Mouse (Mus musculus) hindbrain, embryonic 16.5 days (tissue): Measurements from ENCODE around the gene Pramel1. TPM values are rescaled to one million over a fixed set of nuclear protein-coding genes. Genes with fewer than 3 reads are reported as not detected.

Experiments used
- ATAC-seq: fragments of 200-750 bp; cut with Nextera tagmentation; 2 replicates; pipeline ENCODE4 v1.8.0; 2017; ENCODE audit warnings: moderate TSS enrichment, moderate library complexity
- H3K27ac ChIP-seq: fragments of 300-500 bp; sonication (generic); 2 replicates; pipeline ENCODE4 v1.5.1; 2014; ENCODE audit warnings: low read depth, mild to moderate bottlenecking, control low read depth, low read length, moderate library complexity
- H3K27me3 ChIP-seq: fragments of 300-500 bp; sonication (generic); replicated peaks from 2 replicates; pipeline ENCODE4 v1.6.1; 2014; ENCODE audit warnings: low read length; ENCODE audit not compliant: control insufficient read depth, insufficient read depth
- H3K36me3 ChIP-seq: fragments of 300-500 bp; sonication (generic); 2 replicates; pipeline ENCODE4 v1.6.1; 2014; ENCODE audit warnings: mild to moderate bottlenecking, low read length, moderate library complexity, mixed read lengths; ENCODE audit not compliant: control insufficient read depth, insufficient read depth
- H3K4me1 ChIP-seq: fragments of 300-500 bp; sonication (generic); 2 replicates; pipeline ENCODE4 v1.6.1; 2014; ENCODE audit warnings: low read depth, low read length; ENCODE audit not compliant: control insufficient read depth, insufficient read depth
- H3K4me2 ChIP-seq: fragments of 300-500 bp; sonication (generic); 2 replicates; pipeline ENCODE4 v1.6.1; 2014; ENCODE audit warnings: mild to moderate bottlenecking, low read length, control low read depth, moderate library complexity
- H3K4me3 ChIP-seq: fragments of 300-500 bp; sonication (generic); 2 replicates; pipeline ENCODE4 v1.5.1; 2014; ENCODE audit warnings: mild to moderate bottlenecking, low read length, control low read depth, moderate library complexity
- H3K9ac ChIP-seq: fragments of 300-500 bp; sonication (generic); 2 replicates; pipeline ENCODE4 v1.6.1; 2014; ENCODE audit warnings: low read depth, mild to moderate bottlenecking, control low read depth, low read length, moderate library complexity
- H3K9me3 ChIP-seq: fragments of 300-500 bp; sonication (generic); 2 replicates; pipeline ENCODE4 v1.6.1; 2014; ENCODE audit warnings: mild to moderate bottlenecking, low read length, moderate library complexity; ENCODE audit not compliant: control insufficient read depth
- WGBS: fragments of 180-500 bp; shearing (Covaris S2); extraction: QIAGEN DNeasy Blood & Tissue Kit; methylation state at CpG from one replicate; pipeline ENCODE4 v1.1.7; 2014; 5-methylcytosine and 5-hydroxymethylcytosine counted together
- polyA plus RNA-seq: library from polyadenylated mRNA; unstranded; fragments of >200 nt; fragmentation: Nextera tagmentation; extraction: Ambion mirVana; gene quantifications from 2 replicates; pipeline ENCODE4 v1.2.1, GENCODE M21; 2015

The Pramel1 gene
- polyA plus RNA-seq, 1 experiment from 2014 or later, result not detected

- no peaks in the 10 kb centered on the region for H3K27me3 ChIP-seq
- H3K4me3 ChIP-seq, result no peak overlapping the region
- ATAC-seq, result peak; percentile 72
- H3K4me1 ChIP-seq, result peaks cover 12% of the 10 kb centered on the region; the same call in 1 of the 2 replicates
- H3K27ac ChIP-seq, result no peak overlapping the region
- H3K4me2 ChIP-seq, result peak overlapping the region; percentile 27
- WGBS, result 15% methylated on average over 15 of the region's 15 CpGs
- no peaks in the 10 kb centered on the region for H3K9me3 ChIP-seq
- no peaks in the 10 kb centered on the region for H3K36me3 ChIP-seq
- no peak overlapping the region for H3K9ac ChIP-seq
Measured at GRCm38 (mm10) chr4:143379931-143380715, 14.1 kb upstream of the Pramel1 start.

- Histone ChIP-seq H3K9ac (no peak overlapping the region), H3K27me3 (no peaks in the 10 kb centered on the region; the same call in 1 of the 2 replicates), H3K36me3 (no peaks in the 10 kb centered on the region), H3K4me2 (no peak overlapping the region), H3K27ac (no peak overlapping the region), H3K9me3 (no peaks in the 10 kb centered on the region), H3K4me3 (no peak overlapping the region), H3K4me1 (peaks cover 12% of the 10 kb centered on the region; the same call in 1 of the 2 replicates)
- no peak for ATAC-seq
- WGBS, result under 1% methylated on average over 5 of the region's 5 CpGs
Measured at GRCm38 (mm10) chr4:143380716-143381004, 13.6 kb upstream of the Pramel1 start.

GRCm38 (mm10) chr4:143382163-143382562, 12.1 kb upstream of the Pramel1 start:
- 42% methylated on average over 3 of the region's 3 CpGs for WGBS
- H3K4me3 ChIP-seq, result no peak overlapping the region
- H3K9ac ChIP-seq, result no peak overlapping the region; the same call in 1 of the 2 replicates
- no peaks in the 10 kb centered on the region for H3K36me3 ChIP-seq
- no peak overlapping the region for H3K4me2 ChIP-seq
- H3K27ac ChIP-seq, result no peak overlapping the region
- no peaks in the 10 kb centered on the region; the same call in 1 of the 2 replicates for H3K27me3 ChIP-seq
- no peaks in the 10 kb centered on the region for H3K9me3 ChIP-seq
- H3K4me1 ChIP-seq, result peaks cover 12% of the 10 kb centered on the region; the same call in 1 of the 2 replicates
- no peak for ATAC-seq

DNA sequence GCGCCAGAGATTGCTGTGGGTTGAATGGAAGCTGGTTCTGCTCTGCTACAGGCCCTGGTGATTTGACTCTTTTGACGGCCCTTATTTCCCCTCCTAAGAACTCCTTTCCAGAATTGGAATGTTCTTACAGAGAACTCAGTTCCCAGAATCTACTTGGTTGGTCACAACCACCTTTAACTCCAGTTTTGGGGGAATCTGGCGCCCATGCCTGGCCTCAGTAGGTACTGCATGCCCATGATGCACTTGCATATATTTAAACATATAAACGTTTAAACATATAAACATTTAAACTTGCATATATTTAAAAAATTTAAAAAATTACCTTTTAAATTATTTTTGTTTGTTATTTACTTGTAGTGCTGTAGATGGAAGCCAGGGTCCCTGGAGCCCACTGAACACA, 10.6 kb upstream of the Pramel1 start:
- peaks cover 12% of the 10 kb centered on the region; the same call in 1 of the 2 replicates for H3K4me1 ChIP-seq
- ATAC-seq, result no peak
- H3K36me3 ChIP-seq, result no peaks in the 10 kb centered on the region
- no peak overlapping the region for H3K4me2 ChIP-seq
- WGBS, result 49% methylated on average over 4 of the region's 4 CpGs
- H3K27me3 ChIP-seq, result no peaks in the 10 kb centered on the region; the same call in 1 of the 2 replicates
- H3K27ac ChIP-seq, result no peak overlapping the region
- H3K9ac ChIP-seq, result no peak overlapping the region
- H3K9me3 ChIP-seq, result no peaks in the 10 kb centered on the region
- H3K4me3 ChIP-seq, result no peak overlapping the region

GRCm38 (mm10) chr4:143388955-143389702, 5.1 kb upstream of the Pramel1 start:
- Histone ChIP-seq H3K4me1 (peaks cover 2% of the 10 kb centered on the region; the same call in 1 of the 2 replicates), H3K36me3 (no peaks in the 10 kb centered on the region), H3K9me3 (no peaks in the 10 kb centered on the region; the same call in 1 of the 2 replicates), H3K27me3 (no peaks in the 10 kb centered on the region; the same call in 1 of the 2 replicates), H3K4me3 (peak overlapping the region; percentile 43), H3K27ac (no peak overlapping the region), H3K4me2 (peak overlapping the region; percentile 61), H3K9ac (peak overlapping the region; percentile 52)
- WGBS, result 10% methylated on average over 32 of the region's 43 CpGs
- peak; percentile 92 for ATAC-seq

- Histone ChIP-seq H3K27me3 (no peaks in the 10 kb centered on the region), H3K4me1 (no peaks in the 10 kb centered on the region), H3K9ac (peak overlapping the region; percentile 3; the same call in 1 of the 2 replicates), H3K9me3 (no peaks in the 10 kb centered on the region), H3K4me2 (peak overlapping the region; percentile 51), H3K27ac (peak overlapping the region; percentile 91; the same call in 1 of the 2 replicates), H3K4me3 (peak overlapping the region; percentile 65), H3K36me3 (peaks cover 16% of the 10 kb centered on the region)
- peak; percentile 21 for ATAC-seq
- WGBS, result 61% methylated on average over 5 of the region's 5 CpGs
Measured at GRCm38 (mm10) chr4:143411566-143412218, 17.5 kb downstream of the Pramel1 start.

DNA sequence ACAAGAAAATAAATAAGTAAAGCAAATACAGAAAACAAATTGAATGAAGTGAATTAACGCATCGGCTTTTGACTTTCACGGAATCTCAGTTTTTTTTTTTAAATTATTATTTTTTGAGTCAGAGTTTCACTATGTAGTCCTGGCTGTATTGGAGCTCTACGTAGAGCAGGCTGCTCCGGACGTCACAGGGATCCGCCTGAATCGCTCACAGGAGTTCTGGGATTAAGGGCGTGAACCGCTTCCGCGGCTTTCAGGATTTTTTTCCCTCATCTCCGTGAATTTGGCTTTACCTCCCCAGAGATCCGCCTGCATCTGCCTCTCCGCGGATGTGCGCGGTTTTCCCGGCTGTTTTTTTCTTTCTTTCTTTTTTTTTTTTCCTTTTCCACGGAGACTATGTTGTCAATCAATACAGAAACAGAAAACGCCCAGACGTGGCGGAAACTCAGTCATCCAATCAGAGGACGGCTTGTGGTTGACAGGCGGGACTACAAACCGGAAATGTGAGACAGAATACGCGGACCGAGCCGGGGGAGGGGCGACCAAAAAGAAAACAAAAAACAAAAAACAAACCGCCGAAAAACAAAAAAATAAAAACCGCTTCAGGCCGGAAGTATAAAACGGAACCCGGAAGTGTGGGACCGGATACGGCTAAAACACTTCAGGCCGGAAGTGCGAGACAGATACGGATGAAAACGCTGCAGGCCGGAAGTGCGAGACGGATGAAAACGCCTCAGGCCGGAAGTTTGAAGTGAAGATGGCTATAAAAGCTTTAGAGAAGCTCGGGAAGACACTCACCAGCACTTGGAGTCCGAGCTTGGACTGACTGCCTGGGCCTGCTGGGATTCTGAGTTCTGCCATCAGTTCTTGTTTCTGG, 18.2 kb downstream of the Pramel1 start, which contains the start of gene Pramef8:
Gene Pramef8, plus strand, starts transcription at position 208 of the 874 bp plus-strand sequence.
- H3K36me3 ChIP-seq, result peaks cover 22% of the 10 kb centered on the region
- peak within 1 kb of the TSS; percentile 70 for H3K9ac ChIP-seq
- WGBS, result 1% methylated on average over 50 of the region's 50 CpGs
- no peaks in the 10 kb centered on the region for H3K4me1 ChIP-seq
- H3K27me3 ChIP-seq, result no peaks in the 10 kb centered on the region
- peak within 1 kb of the TSS; percentile 51 for H3K4me2 ChIP-seq
- H3K9me3 ChIP-seq, result no peaks in the 10 kb centered on the region
- H3K4me3 ChIP-seq, result peak within 1 kb of the TSS; percentile 65
- peak; percentile 96 for ATAC-seq
- H3K27ac ChIP-seq, result peak within 1 kb of the TSS; percentile 91

DNA sequence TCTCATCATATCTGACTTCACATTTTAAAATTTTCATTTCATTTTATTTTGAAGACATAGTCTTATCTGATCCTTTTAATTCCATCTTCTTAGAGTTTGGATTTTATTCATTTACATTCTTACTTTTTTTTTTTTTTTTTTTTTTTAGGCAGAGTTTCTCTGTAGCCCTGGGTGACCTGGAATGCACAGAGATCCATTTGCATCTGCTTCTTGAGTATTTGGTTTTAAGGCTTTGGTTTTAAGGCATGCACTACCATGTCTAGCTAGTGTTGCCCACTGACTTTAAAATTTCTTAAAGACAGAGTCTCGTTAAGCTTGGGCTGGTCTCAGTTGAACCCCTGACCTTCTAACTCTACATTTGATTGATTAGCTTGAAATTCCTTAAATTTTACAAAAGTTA, 19.4 kb downstream of the Pramel1 start:
- Histone ChIP-seq H3K36me3 (peaks cover 33% of the 10 kb centered on the region), H3K9me3 (no peaks in the 10 kb centered on the region), H3K4me1 (no peaks in the 10 kb centered on the region), H3K27me3 (no peaks in the 10 kb centered on the region), H3K4me3 (no peak overlapping the region), H3K9ac (no peak overlapping the region), H3K4me2 (no peak overlapping the region; the same call in 1 of the 2 replicates), H3K27ac (no peak overlapping the region)
- no peak for ATAC-seq
- WGBS, result 98% methylated on average over 1 of the region's 1 CpGs
